Mouse (Mus musculus) kidney, embryonic 14.5 days (tissue): ENCODE results near the gene Fbln5. TPM values are rescaled to one million over a fixed set of nuclear protein-coding genes. Genes with fewer than 3 reads are reported as not detected.

Experiments
- ATAC-seq: fragments of 200-750 bp; cut with Nextera tagmentation; 2 replicates; pipeline ENCODE4 v1.8.0; 2017; ENCODE audit warnings: moderate number of reproducible peaks, mild to moderate bottlenecking, moderate TSS enrichment, moderate library complexity; ENCODE audit not compliant: low FRiP score, low TSS enrichment
- H3K27ac ChIP-seq: fragments of 300-500 bp; sonication (generic); 2 replicates; pipeline ENCODE4 v1.5.1; 2014; ENCODE audit warnings: low read depth, mild to moderate bottlenecking, low read length, moderate library complexity, mixed read lengths
- H3K27me3 ChIP-seq: fragments of 300-500 bp; sonication (generic); 2 replicates; pipeline ENCODE4 v1.6.1; 2014; ENCODE audit warnings: mild to moderate bottlenecking, low read length; ENCODE audit not compliant: control insufficient read depth, insufficient read depth
- H3K36me3 ChIP-seq: fragments of 300-500 bp; sonication (generic); 2 replicates; pipeline ENCODE4 v1.6.1; 2014; ENCODE audit warnings: low read length, mixed read lengths; ENCODE audit not compliant: control insufficient read depth, insufficient read depth
- H3K4me1 ChIP-seq: fragments of 300-500 bp; sonication (generic); 2 replicates; pipeline ENCODE4 v1.6.1; 2014; ENCODE audit warnings: low read length, mixed read lengths; ENCODE audit not compliant: control insufficient read depth, insufficient read depth
- H3K4me2 ChIP-seq: fragments of 300-500 bp; sonication (generic); replicated peaks from 2 replicates; pipeline ENCODE4 v1.6.1; 2014; ENCODE audit warnings: low read depth, mild to moderate bottlenecking, low read length
- H3K4me3 ChIP-seq: fragments of 300-500 bp; sonication (generic); 2 replicates; pipeline ENCODE4 v1.5.1; 2014; ENCODE audit warnings: mild to moderate bottlenecking, low read length
- H3K9ac ChIP-seq: fragments of 300-500 bp; sonication (generic); 2 replicates; pipeline ENCODE4 v1.6.1; 2014; ENCODE audit warnings: low read depth, mild to moderate bottlenecking, low read length, moderate library complexity
- H3K9me3 ChIP-seq: fragments of 300-500 bp; sonication (generic); 2 replicates; pipeline ENCODE4 v1.6.1; 2016; ENCODE audit warnings: low read length; ENCODE audit not compliant: control insufficient read depth
- WGBS: fragments of 180-500 bp; shearing (Covaris S2); extraction: QIAGEN DNeasy Blood & Tissue Kit; methylation state at CpG from one replicate; pipeline ENCODE4 v1.1.7; 2014; 5-methylcytosine and 5-hydroxymethylcytosine counted together
- polyA plus RNA-seq: library from polyadenylated mRNA; unstranded; fragments of >200 nt; fragmentation: Nextera tagmentation; extraction: Ambion mirVana; gene quantifications from 2 replicates; pipeline ENCODE4 v1.2.1, GENCODE M21; 2014

Fbln5 gene
- polyA plus RNA-seq, 1 experiment from 2014 or later, result 51.3 TPM

GRCm38 (mm10) chr12:101759440-101760045 lies 59.3 kb downstream of the Fbln5 start:
- Histone ChIP-seq H3K4me1 (no peaks in the 10 kb centered on the region), H3K4me2 (no peak overlapping the region), H3K9me3 (no peaks in the 10 kb centered on the region), H3K27me3 (no peaks in the 10 kb centered on the region), H3K4me3 (no peak overlapping the region), H3K36me3 (no peaks in the 10 kb centered on the region; the same call in 1 of the 2 replicates), H3K27ac (no peak overlapping the region), H3K9ac (no peak overlapping the region)
- no peak for ATAC-seq
- WGBS, result 58% methylated on average over 6 of the region's 6 CpGs

- Histone ChIP-seq H3K36me3 (no peaks in the 10 kb centered on the region; the same call in 1 of the 2 replicates), H3K9me3 (no peaks in the 10 kb centered on the region), H3K27me3 (no peaks in the 10 kb centered on the region), H3K4me3 (no peak overlapping the region), H3K4me1 (no peaks in the 10 kb centered on the region), H3K27ac (no peak overlapping the region), H3K4me2 (no peak overlapping the region), H3K9ac (no peak overlapping the region)
- no peak for ATAC-seq
Measured at GRCm38 (mm10) chr12:101758698-101759097, 60.2 kb downstream of the Fbln5 start.

DNA sequence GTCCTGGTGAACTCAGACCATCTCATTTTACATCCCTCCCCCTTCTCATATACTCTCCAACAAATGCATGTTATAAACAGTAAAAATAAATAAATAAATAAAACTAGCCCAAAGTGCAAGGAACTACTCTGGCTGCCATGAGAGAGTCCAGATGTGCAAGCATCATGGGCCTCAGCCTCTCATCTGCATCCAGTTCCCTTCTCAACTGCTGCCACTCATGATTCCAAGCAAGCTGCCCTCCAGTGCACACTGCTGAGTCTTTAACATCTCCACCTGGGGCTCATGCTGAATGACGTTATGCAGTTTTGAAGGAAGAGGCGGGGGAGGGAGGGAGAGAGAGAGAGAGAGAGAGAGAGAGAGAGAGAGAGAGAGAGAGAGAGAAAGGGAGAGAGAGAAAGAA lies 76.5 kb downstream of the Fbln5 start:
- H3K36me3 ChIP-seq, result no peaks in the 10 kb centered on the region
- no peak overlapping the region for H3K9ac ChIP-seq
- no peak overlapping the region for H3K27ac ChIP-seq
- no peak for ATAC-seq
- H3K4me1 ChIP-seq, result no peaks in the 10 kb centered on the region; the same call in 1 of the 2 replicates
- no peak overlapping the region for H3K4me2 ChIP-seq
- H3K9me3 ChIP-seq, result no peaks in the 10 kb centered on the region
- no peaks in the 10 kb centered on the region for H3K27me3 ChIP-seq
- H3K4me3 ChIP-seq, result no peak overlapping the region
- 57% methylated on average over 2 of the region's 2 CpGs for WGBS

DNA sequence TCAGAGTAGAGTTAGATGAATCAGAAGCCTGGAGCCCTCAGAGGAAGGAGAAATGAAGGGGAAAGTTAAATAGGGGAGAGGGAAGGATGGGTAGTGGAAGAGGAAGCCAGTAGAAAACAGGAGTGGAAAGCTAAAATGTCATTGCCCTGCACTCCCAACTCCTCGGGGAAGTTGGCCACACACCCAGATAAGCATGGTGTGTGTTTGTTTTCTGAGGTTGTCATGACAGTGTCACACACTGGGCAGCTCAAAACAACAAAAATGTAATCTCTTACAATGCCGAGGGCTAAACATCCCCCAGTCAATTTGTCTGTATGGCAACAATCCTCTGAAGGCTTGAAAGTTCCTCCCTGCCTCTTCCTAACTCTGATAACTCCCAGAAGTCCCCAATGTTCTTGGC lies 78.4 kb downstream of the Fbln5 start:
- no peak overlapping the region for H3K9ac ChIP-seq
- H3K27me3 ChIP-seq, result no peaks in the 10 kb centered on the region
- H3K36me3 ChIP-seq, result no peaks in the 10 kb centered on the region
- no peak overlapping the region for H3K27ac ChIP-seq
- ATAC-seq, result no peak
- H3K4me3 ChIP-seq, result no peak overlapping the region
- no peaks in the 10 kb centered on the region; the same call in 1 of the 2 replicates for H3K4me1 ChIP-seq
- no peak overlapping the region for H3K4me2 ChIP-seq
- WGBS, result 39% methylated on average over 2 of the region's 2 CpGs
- H3K9me3 ChIP-seq, result no peaks in the 10 kb centered on the region

DNA sequence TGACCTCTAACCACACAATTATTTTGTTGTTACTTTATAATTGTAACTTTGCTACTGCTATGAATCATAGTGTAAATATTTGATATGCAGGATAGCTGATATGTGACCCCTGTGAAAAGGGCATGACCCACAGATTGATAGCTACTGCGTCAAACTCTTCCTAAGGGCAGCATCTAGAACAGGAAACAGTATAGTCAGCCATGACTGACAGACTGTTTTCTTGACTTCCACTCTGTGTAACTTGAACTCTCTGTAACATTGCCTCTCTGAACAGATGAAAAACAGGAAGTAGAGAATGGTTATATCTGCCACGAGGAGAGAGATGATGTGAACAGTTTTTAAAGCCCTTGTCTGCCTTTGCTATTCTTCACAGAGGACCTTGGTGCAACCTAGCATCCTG lies 78.8 kb downstream of the Fbln5 start:
- Histone ChIP-seq H3K9me3 (no peaks in the 10 kb centered on the region), H3K27ac (no peak overlapping the region), H3K4me2 (no peak overlapping the region), H3K4me1 (no peaks in the 10 kb centered on the region; the same call in 1 of the 2 replicates), H3K27me3 (no peaks in the 10 kb centered on the region), H3K9ac (no peak overlapping the region), H3K36me3 (no peaks in the 10 kb centered on the region), H3K4me3 (no peak overlapping the region)
- WGBS, result 14% methylated on average over 2 of the region's 2 CpGs
- no peak for ATAC-seq

GRCm38 (mm10) chr12:101718755-101719150 lies 100.1 kb downstream of the Fbln5 start:
- ATAC-seq, result peak; percentile 86
- H3K27ac ChIP-seq, result no peak overlapping the region
- H3K4me2 ChIP-seq, result peak overlapping the region; percentile 99
- peak overlapping the region; percentile 54 for H3K4me3 ChIP-seq
- 2% methylated on average over 9 of the region's 9 CpGs for WGBS
- H3K9ac ChIP-seq, result 0 out of 2 replicates have a peak overlapping the region, but pooled peaks have one; percentile 56
- peaks cover 10% of the 10 kb centered on the region for H3K27me3 ChIP-seq
- H3K36me3 ChIP-seq, result no peaks in the 10 kb centered on the region
- no peaks in the 10 kb centered on the region for H3K9me3 ChIP-seq
- no peaks in the 10 kb centered on the region for H3K4me1 ChIP-seq

GRCm38 (mm10) chr12:101718054-101718754 lies 100.7 kb downstream of the Fbln5 start, which contains the start of gene Tc2n:
TSS of gene Tc2n (minus strand) at chr12:101718523.
- Histone ChIP-seq H3K4me3 (peak within 1 kb of the TSS; percentile 54), H3K9me3 (no peaks in the 10 kb centered on the region), H3K9ac (peak within 1 kb of the TSS; percentile 56), H3K4me1 (no peaks in the 10 kb centered on the region), H3K27me3 (peaks cover 10% of the 10 kb centered on the region), H3K4me2 (peak within 1 kb of the TSS; percentile 99), H3K36me3 (no peaks in the 10 kb centered on the region), H3K27ac (no peak within 1 kb of the TSS)
- peak; percentile 99 for ATAC-seq
- under 1% methylated on average over 50 of the region's 75 CpGs for WGBS

DNA sequence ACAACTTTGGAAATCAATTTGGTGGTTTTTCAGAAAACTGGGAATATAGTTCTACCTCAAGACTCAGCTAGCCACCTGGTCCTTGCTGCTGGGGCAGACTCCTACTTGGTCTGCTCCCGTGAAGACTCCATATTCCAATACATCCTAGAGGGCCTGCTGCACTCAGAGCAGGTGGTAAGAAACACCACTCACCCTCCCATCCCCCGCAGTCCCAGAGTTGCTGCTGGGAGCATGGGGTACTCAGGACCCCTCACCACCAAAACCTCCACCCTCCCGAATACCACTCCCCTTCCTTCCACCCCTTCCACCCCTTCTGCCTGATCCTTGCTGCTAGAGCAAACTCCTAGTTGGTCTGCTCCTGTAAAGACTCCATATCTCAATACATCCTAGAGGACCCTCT lies 119.7 kb downstream of the Fbln5 start:
- no peak overlapping the region for H3K4me3 ChIP-seq
- no peaks in the 10 kb centered on the region for H3K9me3 ChIP-seq
- WGBS, result 72% methylated on average over 3 of the region's 3 CpGs
- no peak overlapping the region for H3K9ac ChIP-seq
- ATAC-seq, result no peak
- no peaks in the 10 kb centered on the region for H3K4me1 ChIP-seq
- no peaks in the 10 kb centered on the region for H3K36me3 ChIP-seq
- H3K27ac ChIP-seq, result no peak overlapping the region
- H3K27me3 ChIP-seq, result no peaks in the 10 kb centered on the region
- H3K4me2 ChIP-seq, result no peak overlapping the region
